Mouse (Mus musculus) liver, adult 2 months (tissue): ENCODE data around the gene Chchd4.

ENCODE experiments used
- CTCF ChIP-seq: fragments of 200-500 bp; IDR thresholded peaks from 2 replicates; pipeline ENCODE4 v1.5.1; 2011; ENCODE audit warnings: low read depth, low read length, control low read depth
- POLR2A ChIP-seq: fragments of 200-500 bp; IDR thresholded peaks from 2 replicates; pipeline ENCODE4 v1.6.1; 2011; ENCODE audit warnings: low read length, control low read depth; ENCODE audit not compliant: insufficient read depth; ENCODE audit errors: extremely low read depth

DNA sequence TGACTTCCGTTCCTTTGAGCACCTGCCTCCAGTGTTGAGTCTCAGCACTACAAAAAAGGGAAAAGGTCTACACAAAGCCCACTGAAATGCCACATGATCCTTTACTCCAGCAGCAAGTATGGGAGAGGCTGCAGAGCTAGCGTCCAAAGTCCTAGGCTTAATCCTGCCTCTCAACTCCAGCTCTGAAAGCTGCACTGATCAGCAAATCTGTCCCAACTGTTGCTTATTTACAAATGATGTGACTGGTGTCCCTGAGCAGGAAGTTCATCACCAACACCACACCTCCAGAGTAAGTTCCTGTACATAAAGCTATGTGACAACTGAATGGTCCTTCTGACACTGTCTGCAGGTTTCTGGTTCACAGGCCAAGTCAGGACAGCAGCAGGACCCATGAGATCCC lies 7.6 kb downstream of the Chchd4 start:
- TF ChIP-seq CTCF = no peak
- TF ChIP-seq POLR2A = no peak
